Mouse (Mus musculus) cerebellum, postnatal 25 days (tissue): ENCODE measurements at regions not wholly inside any gene's neighbourhood (a gene's known extent, or its start where the extent isn't known, plus 50 kb on each side); places are given as distances from the start of the nearest gene placed in this dataset.
"Not testable (repeated sequence)": the region's sequence is repeated elsewhere in the genome, so short reads cannot be mapped to it uniquely, and the experiment has no call there.

Experiments used
- DNase-seq, 2 experiments: peaks; one replicate each; pipeline ENCODE4 v3.0.0; 2021; ENCODE audit warnings: mixed read lengths in 2 of 2

DNA sequence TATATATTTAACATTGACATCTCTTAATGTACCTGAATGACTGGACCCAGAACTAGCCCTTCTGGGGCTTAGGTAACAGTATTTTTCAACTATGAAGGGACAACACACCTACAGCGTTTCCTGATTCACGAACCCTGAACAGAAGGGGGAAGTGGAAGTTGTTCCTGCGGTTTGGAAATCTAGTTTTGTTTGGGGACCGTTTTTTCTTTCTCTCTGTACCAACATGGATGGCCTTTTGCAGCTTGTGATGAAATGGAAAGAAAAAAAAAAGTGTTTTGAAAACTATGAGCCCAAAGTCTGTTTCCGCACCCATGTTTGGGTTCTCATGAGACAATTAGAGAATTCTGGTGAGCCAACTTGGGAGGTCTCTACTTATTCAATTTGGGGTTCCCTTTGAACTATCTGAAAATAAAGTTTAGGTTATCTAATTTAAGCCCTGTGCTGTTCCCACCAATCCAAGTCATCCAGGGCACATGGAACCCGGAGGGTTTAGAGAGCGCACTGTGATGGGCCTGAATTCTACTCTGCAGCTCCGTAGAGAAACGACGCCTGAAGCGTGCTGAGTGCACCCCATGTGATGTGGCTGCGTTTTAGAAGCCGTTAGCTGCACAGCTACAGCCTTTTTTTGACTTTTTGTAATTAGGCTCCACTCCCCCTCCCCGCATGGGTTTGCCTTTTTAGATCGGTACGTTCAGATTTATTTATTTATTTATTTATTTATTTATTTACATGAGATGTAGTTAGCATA is 137.0 kb upstream of the Rapgef5 start:
- no peak for DNase-seq

DNA sequence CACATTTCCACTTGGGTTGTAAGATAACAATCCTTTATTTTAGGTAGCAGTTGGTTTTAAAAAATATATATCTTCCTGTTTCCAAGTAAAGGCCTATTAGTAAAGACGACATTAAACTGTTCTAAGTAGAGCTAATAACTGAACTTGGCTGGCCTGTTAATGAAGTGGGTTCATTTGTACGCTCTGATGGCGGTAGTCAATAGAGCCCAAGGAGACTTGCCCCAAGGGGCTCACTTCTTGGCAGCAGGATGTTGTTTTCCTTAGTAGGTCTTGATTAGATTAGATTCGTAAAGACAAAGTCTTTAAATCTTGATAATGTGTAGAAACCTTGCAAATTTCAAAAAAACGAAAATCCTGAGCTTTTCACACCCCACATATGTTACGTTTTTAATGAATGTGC is 135.4 kb upstream of the Rapgef5 start:
- no peak for DNase-seq

DNA sequence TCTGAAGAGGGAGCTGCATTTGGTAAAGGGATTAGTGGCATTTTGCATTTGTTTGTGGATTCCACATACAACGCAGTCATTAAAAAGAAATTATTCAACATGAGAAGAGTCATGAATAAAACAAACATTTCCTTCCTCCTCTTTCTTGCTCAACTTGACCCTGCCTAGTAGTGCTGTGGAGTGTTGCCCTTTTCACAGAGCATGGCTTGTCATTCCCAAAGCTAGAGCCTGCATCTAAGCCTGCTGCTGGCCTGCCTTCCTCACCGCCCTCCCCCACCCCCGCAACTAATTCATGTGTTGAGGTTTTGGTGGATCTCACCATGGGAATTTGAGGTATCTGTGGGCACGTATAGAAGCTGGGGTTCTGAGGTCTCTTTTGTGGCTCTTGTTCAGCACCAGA is 133.6 kb upstream of the Rapgef5 start:
- DNase-seq, result not testable (repeated sequence)

DNA sequence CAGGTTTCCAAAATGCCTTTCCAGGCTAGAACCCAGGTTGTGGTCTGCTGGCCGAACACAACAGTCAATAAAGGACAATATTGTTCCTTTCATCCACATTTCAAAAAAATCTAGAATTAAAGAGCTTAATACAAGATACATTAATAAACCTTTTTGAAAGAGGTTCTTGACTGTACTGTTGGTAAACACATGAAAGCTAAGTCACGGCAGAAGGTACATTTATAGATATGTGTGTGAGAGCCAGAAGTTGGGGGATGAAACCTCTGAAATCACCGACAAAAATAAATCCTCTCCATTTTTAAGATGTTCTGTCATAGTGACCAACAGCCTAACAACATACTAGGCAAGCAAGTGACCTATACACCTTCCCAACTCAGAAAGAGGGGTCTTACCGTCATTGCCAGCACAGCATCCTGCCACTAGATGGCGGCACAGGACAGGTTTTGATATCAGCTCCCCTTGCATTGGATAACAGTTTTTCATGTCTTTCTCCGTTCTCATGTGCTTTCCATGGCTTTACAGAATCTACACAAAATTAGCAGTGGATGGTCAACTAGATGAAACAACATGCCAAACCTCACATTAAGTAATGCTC is 131.1 kb upstream of the Rapgef5 start:
- peak; percentile 75 to 89 for DNase-seq

DNA sequence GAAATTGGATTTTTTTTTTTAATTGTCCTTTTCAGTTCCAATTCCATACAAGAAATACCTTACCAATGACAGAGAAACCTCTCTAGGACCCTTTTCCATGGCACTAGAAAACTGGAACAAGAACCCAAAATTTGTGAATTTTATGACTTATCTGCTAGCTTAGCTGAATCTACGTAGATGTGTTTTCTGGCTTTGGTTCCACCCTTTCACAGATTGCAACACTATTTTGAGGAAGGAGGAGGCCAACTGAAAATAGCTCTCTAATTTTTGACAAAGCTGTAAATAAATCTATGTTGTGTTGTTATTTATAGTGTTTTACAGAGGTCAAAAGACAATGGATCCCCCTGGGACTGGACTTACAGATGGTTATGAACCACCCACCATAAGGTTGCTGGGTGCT is 130.6 kb upstream of the Rapgef5 start:
- no peak for DNase-seq

DNA sequence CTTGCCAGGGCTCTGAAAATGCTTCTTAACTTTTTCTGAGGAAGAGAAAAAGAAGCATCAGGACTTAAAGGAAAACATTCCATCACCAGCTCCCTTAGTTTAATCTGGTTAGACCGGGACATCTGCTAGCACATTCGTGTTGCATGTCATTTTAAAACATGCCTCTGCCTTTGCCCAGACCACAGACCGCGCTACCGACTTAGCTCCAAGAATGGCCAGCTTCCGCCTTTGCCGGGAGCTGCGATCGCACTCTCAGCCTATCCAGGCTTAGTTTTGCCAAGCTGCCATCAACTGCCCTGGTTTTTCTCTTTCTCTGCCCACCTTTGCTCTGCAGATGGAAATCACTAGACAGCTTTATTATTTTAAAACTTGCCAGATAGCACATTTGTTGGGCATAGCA is 129.3 kb upstream of the Rapgef5 start:
- peak in 1 of 2 experiments; percentile 24 for DNase-seq

DNA sequence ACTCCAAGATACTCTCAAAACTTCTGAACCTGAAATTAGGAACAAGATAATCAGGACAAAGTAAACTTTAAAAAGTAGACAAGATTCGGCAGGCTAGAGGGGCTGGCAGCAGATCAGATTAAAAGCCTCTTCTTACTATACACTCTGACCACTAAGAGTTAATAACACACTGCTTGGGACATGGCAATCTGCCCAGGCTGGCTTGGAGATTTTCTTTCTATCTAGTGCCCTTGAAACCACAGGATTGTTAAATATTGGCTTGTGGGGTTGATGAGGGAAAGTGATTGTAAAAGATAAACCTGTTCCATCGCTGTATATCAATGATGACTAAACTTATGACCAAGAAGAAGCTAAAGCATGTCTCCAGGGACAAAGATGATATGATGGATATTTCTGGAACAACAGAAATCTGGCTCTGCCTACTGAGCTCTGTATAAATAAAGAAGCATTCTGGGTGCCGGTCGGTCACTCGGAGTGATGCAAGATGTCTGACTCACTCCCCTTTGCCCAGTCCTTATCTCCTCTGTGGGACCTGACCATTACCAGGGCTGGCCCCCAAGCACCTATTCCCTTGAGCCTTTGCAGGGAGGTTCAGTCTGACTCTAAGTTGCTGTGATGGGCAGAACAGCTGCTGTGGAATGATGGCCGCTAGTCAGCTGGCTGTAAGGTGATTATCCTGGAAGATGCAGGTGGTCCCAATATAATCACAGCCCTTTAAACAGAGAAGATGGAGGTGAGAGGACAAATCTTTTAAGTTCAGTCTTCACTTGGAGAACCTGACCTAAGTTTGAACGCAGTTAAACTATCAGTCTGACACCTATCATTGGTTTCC is 126.5 kb upstream of the Rapgef5 start:
- DNase-seq, result peak in 1 of 2 experiments; percentile 31

DNA sequence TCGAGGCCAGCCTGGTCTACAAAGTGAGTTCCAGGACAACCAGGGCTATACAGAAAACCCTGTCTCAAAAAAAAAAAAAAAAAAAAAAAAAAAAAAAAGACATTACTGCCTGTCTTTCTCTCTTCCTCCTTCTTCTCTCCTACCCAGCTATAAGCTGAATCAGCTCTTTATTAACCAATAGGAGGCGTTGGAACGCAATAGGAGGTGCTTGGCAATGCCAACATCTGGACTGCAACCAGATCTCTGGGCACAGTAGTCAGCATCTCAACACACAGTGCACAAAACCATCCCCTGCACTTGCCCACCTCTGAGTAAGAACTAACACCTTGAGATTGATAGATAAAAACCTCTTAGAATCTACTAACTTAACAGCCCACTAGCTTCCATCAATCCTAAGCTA is 118.8 kb upstream of the Rapgef5 start:
- no peak for DNase-seq

DNA sequence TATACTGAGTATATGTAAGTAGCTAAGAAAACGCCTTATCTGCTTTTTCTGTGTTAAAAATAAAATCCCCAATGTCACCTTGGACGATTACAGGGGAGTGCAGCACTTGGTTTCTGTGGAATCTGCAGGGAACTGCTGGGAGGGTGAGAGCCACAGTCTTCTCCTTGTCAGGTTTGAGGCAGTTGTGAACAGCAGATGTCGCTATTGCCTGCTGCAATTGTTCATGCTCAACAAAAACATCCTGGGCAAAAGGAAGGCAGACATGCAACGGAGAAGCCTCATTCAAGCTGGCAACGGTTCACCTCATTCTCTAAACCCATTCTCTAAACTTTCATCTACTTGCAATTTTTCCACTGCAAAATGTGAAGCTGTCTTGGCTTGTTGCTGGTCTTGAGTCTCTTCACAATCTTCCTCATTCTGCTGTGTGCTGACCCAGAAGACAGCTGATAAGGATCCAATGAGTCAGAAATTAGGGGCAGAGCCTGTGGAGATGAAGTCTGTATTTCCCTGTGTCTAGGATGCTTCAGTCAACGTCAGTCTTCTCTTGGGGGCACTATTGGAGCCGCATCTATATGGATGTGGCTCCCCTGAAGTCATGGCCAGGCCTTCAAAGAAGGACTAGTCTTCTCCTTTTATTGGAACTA is 112.6 kb upstream of the Rapgef5 start:
- DNase-seq, result peak; percentile 64 to 78

DNA sequence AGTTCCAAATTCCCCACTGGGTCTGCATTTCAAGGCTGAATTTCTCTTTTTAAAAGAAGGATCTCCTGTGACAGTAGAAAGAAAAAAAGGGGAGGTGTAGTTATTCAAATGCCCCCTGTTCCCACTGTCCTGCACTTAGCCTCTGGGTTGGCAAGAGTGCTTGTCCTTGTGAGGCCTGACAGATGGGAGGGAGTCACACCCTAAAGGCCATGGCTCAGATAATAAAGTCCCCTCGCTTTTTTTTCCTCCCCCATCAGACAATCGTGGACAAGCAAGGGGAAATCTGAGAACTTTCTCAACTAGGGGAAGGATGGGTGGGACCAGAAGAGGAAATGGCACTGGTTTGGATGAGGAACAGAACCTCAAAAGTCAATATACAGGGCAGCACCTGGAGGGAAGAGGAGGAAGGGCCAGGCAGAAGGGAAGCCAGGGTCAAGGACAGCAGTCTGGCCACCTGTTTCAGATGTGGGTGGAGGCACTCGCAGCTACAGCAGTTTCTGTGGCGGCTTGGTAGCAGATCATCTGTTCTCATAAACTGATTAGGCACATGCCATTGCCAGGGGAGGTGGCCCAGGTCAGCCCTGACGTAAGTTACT is 112.0 kb upstream of the Rapgef5 start:
- no peak for DNase-seq

DNA sequence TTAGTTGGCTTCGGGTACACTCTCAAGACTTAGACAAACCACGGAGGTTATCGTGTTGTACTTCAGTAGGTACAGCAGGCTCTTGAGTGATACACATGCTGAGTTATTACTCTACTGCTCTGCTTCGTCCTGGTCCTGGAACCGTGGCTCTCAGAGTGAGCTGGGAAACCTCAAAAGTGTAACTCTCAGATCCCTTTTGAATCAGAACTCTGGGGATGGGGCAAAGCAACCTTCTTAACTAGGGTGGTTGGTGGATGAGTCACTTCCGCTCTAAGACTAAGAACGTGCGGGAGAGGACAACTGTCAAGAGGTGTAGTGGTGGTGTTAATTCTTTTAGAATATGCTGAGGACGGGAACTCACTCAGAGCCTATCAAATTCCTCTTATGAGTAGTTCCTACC is 109.4 kb upstream of the Rapgef5 start:
- no peak for DNase-seq

DNA sequence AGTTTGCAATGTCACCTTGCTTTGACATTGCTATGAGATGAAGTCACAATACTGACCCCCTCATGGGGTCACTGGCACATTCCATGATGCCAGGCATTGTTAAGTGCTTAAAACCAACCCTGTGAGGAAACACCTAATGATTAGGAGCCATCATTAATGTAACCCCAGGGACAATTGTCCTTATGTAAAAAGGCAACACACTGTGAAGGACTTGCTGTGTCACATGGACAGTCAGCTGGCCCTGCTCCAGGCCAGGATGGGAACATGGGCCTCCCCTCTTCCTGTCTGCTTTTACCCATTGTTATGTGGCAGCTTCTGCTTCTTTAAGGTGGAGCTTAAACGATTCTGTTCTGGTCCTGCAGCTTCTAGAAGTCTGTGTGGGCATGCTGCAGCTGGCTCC is 105.7 kb upstream of the Rapgef5 start:
- no peak for DNase-seq

DNA sequence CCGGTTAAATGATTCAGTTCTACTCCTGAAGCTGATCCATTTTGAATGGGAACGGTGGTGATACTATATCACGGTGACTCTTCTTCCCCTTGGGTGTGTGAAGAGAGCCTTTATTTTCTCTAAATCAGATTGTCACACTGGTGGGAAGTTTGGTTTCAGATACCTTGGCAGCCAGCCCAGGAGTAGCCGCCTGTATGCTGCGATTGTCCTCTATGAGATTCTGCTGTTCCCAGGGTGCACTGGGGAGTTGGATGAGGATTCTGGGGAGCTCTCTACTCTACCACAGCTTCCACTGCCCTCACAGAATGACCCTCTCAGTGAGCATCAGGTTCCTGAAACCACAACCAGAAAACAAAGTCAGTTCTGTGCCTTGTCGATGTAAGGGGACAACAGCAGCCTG is 104.0 kb upstream of the Rapgef5 start:
- peak in 1 of 2 experiments; percentile 29 for DNase-seq

DNA sequence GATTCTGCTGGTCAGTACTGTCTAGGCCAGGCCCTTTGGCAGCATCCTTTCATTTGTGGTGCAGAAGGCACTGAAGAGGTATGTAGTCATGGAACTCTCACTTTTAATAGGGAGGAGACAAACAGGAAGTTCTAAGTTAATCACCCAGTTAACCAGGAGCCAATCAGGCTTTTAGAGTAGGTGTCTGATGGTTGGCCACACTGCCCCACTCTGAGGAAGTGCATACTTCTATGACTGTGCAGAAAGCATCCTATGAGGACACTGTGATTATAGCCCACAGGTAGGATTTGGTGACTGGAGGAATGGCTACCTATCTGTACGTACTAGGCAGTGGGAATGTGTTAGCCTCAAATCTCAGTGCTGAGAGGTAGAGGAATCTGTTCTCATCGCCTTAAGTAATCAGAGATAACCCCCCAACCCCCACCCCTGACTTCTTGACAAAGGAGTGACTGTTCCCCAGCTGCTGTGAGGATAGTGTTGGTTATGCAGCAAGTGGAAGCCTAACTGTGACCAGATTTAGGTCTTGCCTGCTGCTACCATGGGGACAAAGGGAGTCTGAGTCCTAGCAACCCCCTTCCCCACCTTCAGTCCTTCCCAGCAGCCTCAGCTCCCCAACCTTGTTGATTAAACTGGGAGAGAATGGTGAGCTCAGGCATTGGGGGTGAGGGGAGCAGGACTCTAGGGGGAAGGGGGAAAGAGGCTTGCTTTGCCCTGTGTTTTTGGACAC is 103.3 kb upstream of the Rapgef5 start:
- DNase-seq, result no peak

DNA sequence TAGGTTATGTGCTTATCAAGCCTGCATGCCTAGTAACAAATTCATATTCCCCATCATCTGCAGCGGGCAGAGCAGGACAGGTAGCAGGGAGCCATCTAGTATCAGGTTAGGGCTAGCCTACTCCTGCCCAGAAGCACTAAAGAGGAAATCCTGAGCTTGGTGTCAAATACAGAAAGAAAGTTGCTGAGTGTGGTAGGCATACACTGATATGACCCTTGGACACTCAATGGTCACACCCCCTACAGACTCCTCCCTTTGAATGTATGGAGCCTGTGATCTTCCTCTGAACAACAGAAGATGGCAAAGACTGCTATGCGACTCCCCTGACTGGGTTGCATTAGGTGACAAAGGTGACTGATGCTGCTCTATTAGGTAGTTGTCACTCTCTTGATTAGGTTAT is 102.3 kb upstream of the Rapgef5 start:
- DNase-seq, result no peak

DNA sequence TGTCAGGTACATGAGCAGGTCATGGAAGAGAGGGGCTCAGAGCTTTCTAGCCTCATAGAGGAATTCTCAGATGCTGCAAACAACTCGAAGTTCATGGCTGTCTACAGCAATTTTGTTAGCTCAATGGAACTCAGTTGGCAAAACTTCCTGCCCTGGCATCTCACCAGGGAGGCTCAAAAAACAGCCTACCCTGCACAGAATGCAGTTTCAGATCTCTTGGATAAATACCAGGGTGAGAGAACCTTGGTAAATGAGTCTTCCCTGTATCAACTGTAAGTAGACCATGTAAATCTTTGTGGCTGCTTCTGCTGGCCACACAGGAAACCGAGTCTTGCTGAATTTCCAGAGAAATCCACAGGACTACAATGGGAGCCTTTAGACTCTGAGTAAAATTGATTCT is 101.1 kb upstream of the Rapgef5 start:
- no peak for DNase-seq

DNA sequence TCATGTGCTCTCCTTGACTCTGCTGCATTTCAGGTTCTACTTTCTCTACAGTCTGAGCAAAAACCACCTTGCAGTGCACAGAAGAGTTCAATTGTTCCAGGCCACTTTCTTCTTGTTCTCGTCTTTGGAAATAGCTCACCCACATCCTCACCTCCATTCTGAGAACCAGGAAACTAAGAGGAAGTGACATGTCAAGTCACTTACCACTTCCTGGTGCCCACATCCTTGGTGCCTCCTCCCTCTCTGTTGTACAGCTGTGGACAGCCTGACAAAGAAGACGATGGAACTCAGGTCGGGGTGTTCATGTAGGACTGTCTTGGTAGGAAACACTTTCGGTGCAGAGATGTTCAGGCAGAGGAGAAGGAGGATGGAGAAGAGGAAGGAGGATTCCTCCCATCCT is 98.3 kb upstream of the Rapgef5 start:
- no peak for DNase-seq

DNA sequence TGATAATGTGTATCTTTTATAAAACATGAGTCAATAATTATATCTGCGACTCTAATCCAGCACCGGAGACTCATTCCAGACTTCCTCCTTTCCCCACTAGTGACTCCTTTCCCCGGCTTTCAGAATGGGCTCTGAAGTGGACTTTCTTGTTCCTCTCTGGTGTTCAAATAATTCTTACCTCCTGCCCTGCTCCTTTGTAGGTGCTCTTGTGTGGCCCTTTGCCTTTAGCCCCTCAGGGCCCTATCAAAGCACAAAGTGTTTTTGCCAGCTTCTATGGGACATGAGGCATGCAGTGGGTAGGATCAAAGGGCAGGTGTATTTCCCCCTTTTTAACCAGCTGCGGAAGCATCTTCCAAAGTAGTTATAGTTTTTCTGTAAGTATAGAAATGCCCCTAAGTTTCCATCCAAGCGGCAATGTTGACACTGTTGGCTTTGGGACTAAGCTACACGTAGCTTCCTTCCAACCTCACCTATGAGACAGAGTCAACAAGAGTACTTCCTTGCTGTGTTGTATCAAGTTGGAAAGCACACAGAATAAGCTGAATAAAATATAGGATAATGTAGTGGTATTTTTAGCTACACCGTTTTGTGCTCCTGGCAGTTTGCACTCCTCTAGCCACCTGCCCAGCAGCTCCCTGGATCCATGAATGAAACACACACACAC is 93.8 kb upstream of the Rapgef5 start:
- DNase-seq, result no peak

DNA sequence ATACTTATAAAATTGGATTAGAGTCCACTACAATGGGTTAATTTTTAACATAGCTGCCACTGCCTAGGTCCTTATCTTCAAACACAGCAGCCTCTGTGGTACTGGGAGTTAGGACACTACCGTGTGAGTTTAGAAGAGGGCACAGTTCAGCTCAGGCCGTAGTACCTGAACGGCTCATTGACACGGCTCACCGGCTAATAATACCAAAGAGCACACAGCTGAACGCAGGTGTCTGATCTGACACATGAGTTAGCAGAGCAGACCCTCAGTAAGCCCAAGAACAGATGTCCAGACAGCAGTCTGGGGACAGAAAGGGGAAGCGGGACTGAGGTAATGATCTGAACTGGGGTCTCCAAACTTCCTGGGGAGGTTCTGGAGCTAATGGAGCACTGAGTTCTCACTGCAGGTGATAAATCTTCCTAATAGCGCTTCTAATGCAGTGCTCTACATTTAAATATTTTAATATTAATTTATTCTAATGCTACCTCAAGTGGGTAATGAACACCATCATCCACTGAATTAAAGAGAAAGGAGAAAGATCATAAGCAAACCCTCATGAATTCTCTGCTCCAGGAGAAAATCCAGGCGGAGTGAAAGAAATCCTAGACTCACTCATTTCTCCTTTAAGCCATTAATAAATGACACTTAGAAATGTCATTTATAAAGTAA is 90.8 kb upstream of the Rapgef5 start:
- no peak for DNase-seq

DNA sequence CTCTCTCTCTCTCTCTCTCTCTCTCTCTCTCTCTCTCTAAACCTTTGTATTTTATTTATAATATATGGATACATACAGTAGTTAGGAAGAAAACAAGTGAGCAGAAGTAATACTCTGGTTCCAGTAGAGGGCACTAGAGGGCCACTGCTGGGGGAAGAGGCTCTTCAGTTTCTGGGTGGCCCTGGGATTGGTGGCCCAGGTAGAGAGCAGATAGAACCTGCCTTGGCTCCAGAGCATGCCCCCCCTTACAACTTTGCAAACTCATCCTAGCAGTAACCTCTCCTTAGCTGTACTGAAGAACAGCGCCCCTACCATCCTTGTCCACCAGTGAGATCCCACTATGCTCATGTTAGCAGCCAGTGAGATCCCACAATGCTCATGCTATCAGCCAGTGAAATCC is 88.8 kb upstream of the Rapgef5 start:
- DNase-seq, result peak; percentile 37 to 63

DNA sequence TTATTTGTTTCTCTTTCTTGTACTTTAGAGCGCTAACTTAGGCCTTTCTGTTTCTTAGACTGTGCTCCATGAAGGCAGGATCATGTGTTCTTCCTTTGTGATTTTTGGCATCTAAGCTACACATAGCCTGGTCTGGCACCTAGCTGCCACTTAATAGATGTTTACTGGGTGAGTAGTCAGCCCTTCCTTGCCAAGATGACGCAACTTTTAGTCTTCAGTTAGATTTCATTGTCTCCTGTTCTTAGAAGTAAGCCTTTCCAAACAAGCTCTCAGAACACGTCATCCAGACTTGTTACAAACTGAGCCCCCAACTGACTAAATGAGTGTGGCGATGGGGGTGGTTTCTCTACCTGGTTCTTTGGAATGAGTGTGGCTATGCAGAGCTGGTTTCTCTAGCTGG is 85.4 kb upstream of the Rapgef5 start:
- DNase-seq, result no peak
